Mouse (Mus musculus): Measurements from ENCODE around the gene Edaradd. TPM values are rescaled to one million over a fixed set of nuclear protein-coding genes. Genes with fewer than 3 reads are reported as not detected.

The Edaradd gene
- polyA plus RNA-seq, 1 experiment from 2014 or later = 2.4 TPM

Other genes starting within 250 kb of the Edaradd start
- gene Actn2, start 179.7 kb downstream of the Edaradd start, polyA plus RNA-seq (2014; fragmentation: Nextera tagmentation; extraction: Ambion mirVana) = 0.64 and 1.7 TPM in 2 replicates
- 23.6 and 37.2 TPM in 2 replicates for gene Heatr1, start 125.4 kb downstream of the Edaradd start, polyA plus RNA-seq (2014; fragmentation: Nextera tagmentation; extraction: Ambion mirVana)
- gene Lgals8, start 55.5 kb downstream of the Edaradd start, polyA plus RNA-seq (2014; fragmentation: Nextera tagmentation; extraction: Ambion mirVana) = 12.3 and 19.2 TPM in 2 replicates
- gene Ero1lb, start 45.4 kb upstream of the Edaradd start, polyA plus RNA-seq (2014; fragmentation: Nextera tagmentation; extraction: Ambion mirVana) = 5.6 and 8.5 TPM in 2 replicates

Data from kidney, embryonic 14.5 days (tissue).